ENCODE assay signal across 8 mouse cellular contexts in genomic region chr10:13682565-13682964, GRCm38 (mm10).
DNase-seq lines count a peak whose midpoint lies in the region; ATAC-seq and TF ChIP-seq lines count a peak whose summit lies in the region.

No protein-coding gene starts in this region.

- H3K4me2 ChIP-seq in forebrain, embryonic 16.5 days (ENCODE audit: low read length), result no peak overlapping the region

- ATAC-seq in forebrain, embryonic 16.5 days, result peak; percentile 72; the same call in 1 of the 2 replicates
- ATAC-seq in monocyte, adult 5-6 weeks (replicated peaks; ENCODE audit: insufficient number of reproducible peaks, low FRiP score, low TSS enrichment, poor library complexity, severe bottlenecking), result no peak

- TF ChIP-seq CTCF in spleen, adult 2 months (IDR thresholded peaks at IDR 0.05; ENCODE audit: extremely low read depth, insufficient read depth, insufficient read length, insufficient replicate concordance), result peak; percentile 12; the same call in 1 of the 2 replicates

- no peak overlapping the region for H3K4me3 ChIP-seq in spleen, adult 2 months (ENCODE audit: extremely low read depth, insufficient read depth, insufficient read length)
- no peak overlapping the region for H3K4me3 ChIP-seq in forebrain, embryonic 16.5 days (replicated peaks; ENCODE audit: low read length)

- H3K9me3 ChIP-seq in forebrain, embryonic 16.5 days (ENCODE audit: control insufficient read depth, low read length), result no peaks in the 10 kb centered on the region

- no peak overlapping the region for H3K27ac ChIP-seq in spleen, adult 2 months (ENCODE audit: insufficient read depth, low read length)
- no peak overlapping the region for H3K27ac ChIP-seq in forebrain, embryonic 16.5 days (ENCODE audit: low read length)

- peaks cover 4% of the 10 kb centered on the region; the same call in 1 of the 2 replicates for H3K4me1 ChIP-seq in spleen, adult 2 months (ENCODE audit: control insufficient read depth, insufficient read depth, insufficient read length)
- H3K4me1 ChIP-seq in forebrain, embryonic 16.5 days (replicated peaks; ENCODE audit: control insufficient read depth, insufficient read depth, low read length), result no peaks in the 10 kb centered on the region

- H3K27me3 ChIP-seq in spleen, adult 2 months (ENCODE audit: control insufficient read depth, insufficient read depth, low read length), result no peaks in the 10 kb centered on the region
- H3K27me3 ChIP-seq in forebrain, embryonic 16.5 days (replicated peaks; ENCODE audit: control insufficient read depth, insufficient read depth, low read length), result no peaks in the 10 kb centered on the region

- H3K9ac ChIP-seq in forebrain, embryonic 16.5 days (replicated peaks; ENCODE audit: low read depth, low read length), result no peak overlapping the region

- DNase-seq in heart, adult 9 months (ENCODE audit: low spot score in 2 of 2), result peak; percentile 4 to 7
- no peak for DNase-seq in heart, postnatal 25 days (ENCODE audit: low spot score)
- DNase-seq in spleen, adult 2 months (ENCODE audit: low read depth in 1 of 2, low spot score in 2 of 2), result no peak
- DNase-seq in spleen, adult 12 weeks (ENCODE audit: low spot score), result no peak
- DNase-seq in naive thymus-derived CD4-positive, alpha-beta T cell, adult 2 months (ENCODE audit: low read depth), result peak; percentile 3
- DNase-seq in yolk sac, embryonic 10.5 days (ENCODE audit: low spot score), result no peak

- intact Hi-C loops in heart, postnatal 25 days (cut with DNase I), result no loop called here

- no peaks in the 10 kb centered on the region for H3K36me3 ChIP-seq in spleen, adult 2 months (ENCODE audit: control insufficient read depth, insufficient read depth, low read length)
- no peaks in the 10 kb centered on the region for H3K36me3 ChIP-seq in forebrain, embryonic 16.5 days (ENCODE audit: control insufficient read depth, insufficient read depth)

- TF ChIP-seq POLR2A in spleen, adult 2 months (IDR thresholded peaks at IDR 0.05; ENCODE audit: low read depth, low read length), result no peak

- 71% methylated on average over 3 of the region's 3 CpGs for WGBS in spleen, adult 2 months
- 64% methylated on average over 3 of the region's 3 CpGs for whole genome bisulfite sequencing in forebrain, embryonic 16.5 days

Comparison
In these comparisons a context has a peak if more than half of its experiments do, and no peak if none do; other contexts are left out.
1. DNase-seq: peak in heart, adult 9 months (2 of 2) and naive thymus-derived CD4-positive, alpha-beta T cell, adult 2 months (single experiment); none in heart, postnatal 25 days (single experiment), spleen, adult 2 months (0 of 2), spleen, adult 12 weeks (single experiment) and yolk sac, embryonic 10.5 days (single experiment).